Mouse (Mus musculus) lung, adult 2 months (tissue): Measurements from ENCODE around the gene Bcl11b.

Experiments used
- CTCF ChIP-seq: fragments of 200-500 bp; IDR thresholded peaks from 2 replicates; pipeline ENCODE4 v1.5.1; 2011; ENCODE audit warnings: mild to moderate bottlenecking, low read length, control low read depth; ENCODE audit not compliant: insufficient read depth
- POLR2A ChIP-seq: fragments of 200-500 bp; IDR thresholded peaks from 2 replicates; pipeline ENCODE4 v1.6.1; 2011; ENCODE audit warnings: low read depth, mild to moderate bottlenecking, control low read depth, low read length, borderline replicate concordance; ENCODE audit errors: extremely low read depth

DNA sequence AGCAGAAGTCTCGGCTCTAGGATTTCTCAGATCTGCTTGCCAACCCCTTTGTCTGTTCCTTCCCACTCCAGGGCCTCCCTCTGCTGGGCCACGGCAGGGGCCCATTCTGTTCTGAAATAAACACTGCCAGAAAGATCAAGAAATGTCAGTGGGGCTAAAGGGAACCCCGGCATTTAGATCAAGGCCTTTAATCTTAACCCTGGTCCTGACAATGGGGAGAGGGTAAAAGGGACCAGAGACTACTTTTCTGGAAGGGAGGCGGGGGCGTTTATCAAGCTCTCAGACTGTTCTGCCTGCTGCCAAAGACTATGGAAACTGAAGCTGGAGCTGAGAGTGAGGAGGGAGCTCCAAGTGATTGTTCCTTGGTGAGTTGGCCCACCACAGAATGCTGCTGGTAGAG lies 114.8 kb downstream of the Bcl11b start:
- TF ChIP-seq CTCF (no peak), POLR2A (no peak)
